Mouse (Mus musculus): Measurements from ENCODE around the gene Srbd1.

Srbd1 gene

DNA sequence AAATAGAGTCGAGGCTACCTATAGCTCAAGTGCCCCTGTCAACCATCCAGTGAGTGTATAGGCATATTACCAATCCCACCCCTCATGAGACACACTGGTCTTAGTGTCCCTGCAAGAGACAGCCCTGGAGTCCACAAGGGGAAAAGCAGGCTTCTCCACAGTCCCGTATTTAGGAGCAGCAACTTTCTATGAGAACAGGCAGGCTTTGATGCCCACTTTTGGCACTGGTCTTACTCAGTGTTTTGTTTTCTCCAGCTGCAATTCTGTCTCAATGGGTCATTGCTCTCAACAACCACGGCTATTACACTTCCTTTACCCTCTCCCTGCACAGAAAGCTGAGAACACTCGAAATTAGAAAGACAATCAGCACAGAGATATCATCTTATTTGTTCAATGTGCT lies 157.4 kb downstream of the Srbd1 start:
- no peak for TF ChIP-seq GATA4 (IDR thresholded peaks at IDR 0.05; ENCODE audit: insufficient replicate concordance, low read length)

DNA sequence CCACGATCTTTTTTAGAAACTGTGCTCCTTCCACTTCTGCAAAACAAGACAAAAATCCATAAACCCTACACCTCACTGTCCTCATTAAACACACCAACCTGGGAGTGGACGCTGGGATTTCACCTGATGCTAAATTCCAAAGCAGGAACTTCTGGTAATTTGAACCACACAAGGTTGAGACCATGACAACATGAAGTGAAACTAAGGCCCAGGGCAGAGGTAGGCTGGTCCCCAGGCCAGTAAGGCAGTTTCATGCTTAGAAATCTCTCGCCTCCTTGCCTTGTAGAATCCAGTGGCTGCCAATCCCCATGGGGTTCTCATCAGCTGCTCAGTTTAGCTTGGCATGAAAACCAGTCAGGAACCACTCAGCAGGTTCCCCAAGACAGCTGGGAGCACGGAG lies 158.4 kb downstream of the Srbd1 start:
- no peak for TF ChIP-seq GATA4 (IDR thresholded peaks at IDR 0.05; ENCODE audit: insufficient replicate concordance, low read length)

DNA sequence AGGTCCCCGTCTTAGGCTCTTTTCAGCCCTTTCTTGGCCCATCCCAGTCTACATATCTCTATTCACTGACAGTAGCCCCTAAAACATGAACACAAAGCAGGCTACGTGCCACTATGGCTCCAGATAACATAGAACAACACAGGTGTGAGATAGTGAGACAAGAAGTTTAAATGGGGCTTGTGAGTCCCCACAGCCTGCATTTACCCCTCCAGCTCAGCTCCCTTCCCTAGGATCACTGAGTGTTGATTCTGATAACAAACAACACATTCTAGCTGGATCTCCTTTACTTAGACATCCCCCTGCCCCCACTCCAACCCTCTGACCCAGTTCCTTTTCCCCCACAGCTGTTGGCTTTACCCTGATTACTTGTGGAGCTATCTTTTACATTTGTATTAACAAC lies 158.8 kb downstream of the Srbd1 start:
- no peak for TF ChIP-seq GATA4 (IDR thresholded peaks at IDR 0.05; ENCODE audit: insufficient replicate concordance, low read length)

DNA sequence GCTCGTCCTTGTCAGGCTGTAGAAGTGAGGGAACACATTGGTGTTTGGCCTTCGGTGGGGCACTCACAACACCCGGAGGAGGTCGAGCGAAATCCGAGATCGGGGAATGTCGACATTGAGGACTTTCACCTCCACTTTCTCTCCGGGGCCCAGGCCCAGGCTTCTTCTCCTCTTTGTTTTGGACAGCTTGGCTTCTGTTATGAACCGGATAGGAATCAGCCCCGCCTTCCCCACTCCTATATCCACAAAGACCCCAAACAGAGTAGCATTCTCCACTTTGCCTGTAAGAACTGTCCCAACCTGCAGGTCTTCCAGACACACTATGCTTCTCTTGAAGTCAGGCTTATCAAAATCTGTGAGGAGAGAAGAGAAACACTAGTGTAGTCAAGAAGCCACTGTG lies 159.8 kb downstream of the Srbd1 start:
- no peak for TF ChIP-seq GATA4 (IDR thresholded peaks at IDR 0.05; ENCODE audit: insufficient replicate concordance, low read length)

DNA sequence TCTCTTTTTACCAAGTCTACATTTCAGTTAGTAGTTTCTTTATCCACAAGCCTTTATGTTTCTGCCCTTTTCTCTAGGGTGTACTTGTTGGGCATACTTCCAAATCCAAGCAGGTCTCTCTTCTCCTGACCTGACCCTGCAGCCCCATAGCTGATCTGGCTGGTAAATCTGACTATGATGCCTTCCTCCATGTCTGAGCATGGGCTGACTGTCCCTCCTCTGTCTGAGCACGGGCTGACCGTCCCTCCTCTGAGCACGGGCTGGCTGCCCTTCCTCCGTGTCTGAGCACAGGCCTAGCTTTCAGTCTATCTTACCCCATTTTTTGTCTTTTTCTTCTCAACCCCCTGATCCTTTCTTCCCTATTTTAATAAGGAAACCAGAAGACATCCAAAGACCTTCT lies 162.7 kb downstream of the Srbd1 start:
- TF ChIP-seq GATA4 (IDR thresholded peaks at IDR 0.05; ENCODE audit: insufficient replicate concordance, low read length) = no peak

DNA sequence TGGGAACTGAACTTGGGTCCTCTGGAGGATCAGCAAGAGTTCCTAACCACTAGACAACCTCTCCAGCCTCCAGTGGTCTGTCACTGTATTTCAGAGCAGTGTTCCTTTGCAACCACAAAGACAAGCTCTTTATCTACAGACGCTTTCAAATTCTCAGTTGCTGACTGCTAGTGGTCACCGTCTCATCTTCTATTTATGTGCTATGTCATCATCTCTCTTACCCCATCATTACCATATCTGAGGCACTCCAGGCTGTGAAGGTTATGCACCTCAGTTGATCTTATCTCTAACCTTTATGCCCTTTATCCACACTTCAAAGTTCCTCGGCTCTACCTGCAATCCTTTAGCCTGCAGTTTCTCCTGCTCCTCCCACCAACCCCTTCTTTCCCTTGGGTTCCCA lies 163.1 kb downstream of the Srbd1 start:
- no peak for TF ChIP-seq GATA4 (IDR thresholded peaks at IDR 0.05; ENCODE audit: insufficient replicate concordance, low read length)

DNA sequence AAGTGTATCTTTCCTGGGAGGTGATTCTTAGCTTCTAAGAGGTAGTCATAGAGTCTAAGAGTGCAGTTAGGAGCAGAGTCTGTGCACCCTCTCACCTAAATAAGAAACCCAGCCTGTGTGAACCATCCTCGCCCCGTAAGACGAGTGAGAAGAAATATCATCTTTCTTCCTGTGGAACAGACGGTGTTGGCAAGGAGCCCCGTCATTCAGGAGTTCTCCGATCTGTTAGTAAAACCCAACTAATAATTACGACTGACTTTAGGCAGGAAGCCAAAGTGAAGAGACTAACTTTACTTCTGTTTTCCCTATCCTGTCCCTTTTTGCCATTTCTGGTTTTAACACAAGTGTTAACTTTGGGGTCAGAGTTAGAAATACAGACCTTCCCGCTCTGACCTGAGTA lies 166.1 kb downstream of the Srbd1 start:
- no peak for TF ChIP-seq GATA4 (IDR thresholded peaks at IDR 0.05; ENCODE audit: insufficient replicate concordance, low read length)

DNA sequence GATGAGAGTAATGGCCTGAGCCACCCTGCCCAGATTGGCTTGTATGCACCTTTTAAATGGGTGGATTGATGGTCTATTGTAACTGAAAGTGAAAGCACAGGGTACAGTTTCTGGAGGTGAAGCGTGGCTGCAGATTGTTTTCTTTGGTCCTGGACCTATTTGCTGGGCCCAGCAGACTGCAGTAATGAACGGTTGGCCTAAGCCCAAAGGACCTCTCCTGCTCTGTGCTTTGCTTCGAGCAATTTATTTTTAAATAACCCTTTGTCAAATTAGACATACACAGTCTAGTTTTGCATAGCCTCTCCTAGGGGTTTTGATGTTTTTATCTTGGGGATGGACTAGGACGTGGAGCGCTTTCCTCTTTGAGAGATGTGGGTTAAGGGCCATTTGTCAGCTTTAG lies 169.9 kb downstream of the Srbd1 start:
- TF ChIP-seq GATA4 (IDR thresholded peaks at IDR 0.05; ENCODE audit: insufficient replicate concordance, low read length) = no peak

DNA sequence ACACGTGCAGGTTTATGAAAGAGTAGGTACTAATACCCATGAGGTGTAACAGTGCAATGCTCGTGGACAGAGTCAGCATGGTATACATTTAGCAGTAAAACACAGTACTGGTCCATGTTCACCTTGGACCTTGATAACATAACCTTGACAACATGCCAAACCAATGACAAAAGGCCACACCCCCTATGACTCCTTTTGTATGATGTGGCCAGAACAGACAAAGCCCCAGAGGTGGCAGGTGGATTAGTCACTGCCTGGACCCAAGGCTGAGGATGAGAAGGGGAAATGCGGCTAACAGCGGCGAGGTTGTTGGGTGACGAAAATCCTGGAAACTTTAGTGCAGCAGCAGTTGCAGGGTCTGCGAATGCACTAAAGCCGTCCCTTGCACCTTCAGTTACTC lies 170.4 kb downstream of the Srbd1 start:
- TF ChIP-seq GATA4 (IDR thresholded peaks at IDR 0.05; ENCODE audit: insufficient replicate concordance, low read length) = no peak

DNA sequence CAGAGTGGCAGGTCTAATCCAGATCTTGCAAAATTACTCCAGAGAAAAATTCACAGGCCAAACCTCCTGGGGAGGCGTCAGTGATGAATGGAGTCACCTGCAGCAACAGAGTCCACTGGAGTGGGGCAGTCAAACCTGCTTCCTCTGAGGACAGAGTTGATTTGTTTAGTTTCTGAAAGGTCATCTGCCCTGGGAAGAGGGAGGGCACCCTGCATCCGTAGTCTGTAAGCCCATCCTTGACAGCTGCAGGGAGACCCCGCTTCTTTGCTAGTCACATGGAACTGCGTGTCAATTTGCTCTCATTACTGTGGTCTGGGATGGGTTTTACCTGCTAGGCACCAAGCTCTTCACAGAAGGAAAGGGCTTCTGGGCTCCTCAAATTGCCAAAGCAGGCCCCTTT lies 173.9 kb downstream of the Srbd1 start:
- TF ChIP-seq GATA4 (IDR thresholded peaks at IDR 0.05; ENCODE audit: insufficient replicate concordance, low read length) = no peak

DNA sequence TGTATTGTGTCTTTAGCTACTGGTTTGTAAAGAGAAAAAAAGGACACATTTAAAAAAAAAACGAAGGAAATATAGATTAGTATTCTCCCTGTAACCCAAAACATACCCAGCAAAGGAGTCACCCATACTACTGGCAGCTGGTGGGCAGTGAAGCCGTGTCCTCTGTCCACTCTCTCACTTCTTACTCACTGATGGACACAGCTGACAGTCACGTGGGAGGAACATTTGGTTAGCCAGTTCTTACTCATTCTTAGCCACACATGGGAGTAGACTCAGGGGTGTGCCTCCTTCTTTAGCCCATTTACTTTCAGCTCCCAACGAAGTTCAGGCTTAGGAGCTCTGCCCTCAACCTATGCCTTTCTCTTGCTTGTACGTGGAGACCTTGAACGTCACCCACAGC lies 183.3 kb downstream of the Srbd1 start:
- no peak for TF ChIP-seq GATA4 (IDR thresholded peaks at IDR 0.05; ENCODE audit: insufficient replicate concordance, low read length)

DNA sequence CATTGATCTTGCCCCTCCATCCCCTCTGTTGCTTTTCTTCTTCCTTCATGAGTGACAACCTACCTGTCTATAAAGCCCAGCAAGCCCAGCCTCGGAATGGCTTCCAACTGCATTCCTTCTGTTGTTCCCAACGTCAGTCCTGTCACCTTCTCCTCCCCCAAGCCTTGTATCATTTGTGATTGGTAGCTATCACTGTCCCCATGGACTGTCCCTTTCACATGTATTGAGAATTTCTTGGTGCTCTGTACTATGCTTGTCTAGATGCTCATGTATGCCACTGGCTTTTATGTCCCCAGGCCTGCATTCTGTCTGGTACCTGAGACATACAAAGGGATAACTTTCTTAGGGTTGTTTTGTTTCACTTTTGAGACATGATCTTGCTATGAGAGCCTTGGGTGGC lies 193.2 kb downstream of the Srbd1 start:
- TF ChIP-seq GATA4 (IDR thresholded peaks at IDR 0.05; ENCODE audit: insufficient replicate concordance, low read length) = no peak

DNA sequence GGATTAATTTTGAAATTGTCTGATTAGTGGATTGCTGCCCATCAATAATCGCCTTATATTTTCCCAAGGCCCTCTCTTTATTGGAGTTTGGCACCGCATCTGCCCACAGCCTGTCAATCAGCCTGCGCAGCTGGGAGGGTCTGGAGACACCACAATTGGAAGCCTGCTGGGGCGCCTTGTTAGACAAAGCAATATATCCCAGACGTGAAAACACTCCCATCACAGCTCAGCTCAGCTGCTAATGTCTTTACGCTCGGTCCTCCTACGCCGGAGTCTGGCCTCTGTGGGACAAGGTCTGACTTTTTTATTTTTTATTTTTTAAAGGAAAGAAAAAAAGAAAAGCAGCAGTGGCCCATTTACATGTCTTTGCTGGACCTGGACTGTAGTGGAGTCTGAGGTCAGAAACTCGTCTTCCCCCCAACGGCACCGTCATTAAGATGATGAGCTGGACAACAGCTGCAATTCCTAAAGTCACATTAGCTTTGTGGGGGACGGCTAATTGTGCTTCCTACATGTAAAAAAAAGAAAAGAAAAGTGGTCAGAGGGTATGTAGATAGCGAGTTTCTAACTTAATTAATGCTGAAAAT lies 195.0 kb downstream of the Srbd1 start:
- TF ChIP-seq GATA4 (IDR thresholded peaks at IDR 0.05; ENCODE audit: insufficient replicate concordance, low read length) = no peak

DNA sequence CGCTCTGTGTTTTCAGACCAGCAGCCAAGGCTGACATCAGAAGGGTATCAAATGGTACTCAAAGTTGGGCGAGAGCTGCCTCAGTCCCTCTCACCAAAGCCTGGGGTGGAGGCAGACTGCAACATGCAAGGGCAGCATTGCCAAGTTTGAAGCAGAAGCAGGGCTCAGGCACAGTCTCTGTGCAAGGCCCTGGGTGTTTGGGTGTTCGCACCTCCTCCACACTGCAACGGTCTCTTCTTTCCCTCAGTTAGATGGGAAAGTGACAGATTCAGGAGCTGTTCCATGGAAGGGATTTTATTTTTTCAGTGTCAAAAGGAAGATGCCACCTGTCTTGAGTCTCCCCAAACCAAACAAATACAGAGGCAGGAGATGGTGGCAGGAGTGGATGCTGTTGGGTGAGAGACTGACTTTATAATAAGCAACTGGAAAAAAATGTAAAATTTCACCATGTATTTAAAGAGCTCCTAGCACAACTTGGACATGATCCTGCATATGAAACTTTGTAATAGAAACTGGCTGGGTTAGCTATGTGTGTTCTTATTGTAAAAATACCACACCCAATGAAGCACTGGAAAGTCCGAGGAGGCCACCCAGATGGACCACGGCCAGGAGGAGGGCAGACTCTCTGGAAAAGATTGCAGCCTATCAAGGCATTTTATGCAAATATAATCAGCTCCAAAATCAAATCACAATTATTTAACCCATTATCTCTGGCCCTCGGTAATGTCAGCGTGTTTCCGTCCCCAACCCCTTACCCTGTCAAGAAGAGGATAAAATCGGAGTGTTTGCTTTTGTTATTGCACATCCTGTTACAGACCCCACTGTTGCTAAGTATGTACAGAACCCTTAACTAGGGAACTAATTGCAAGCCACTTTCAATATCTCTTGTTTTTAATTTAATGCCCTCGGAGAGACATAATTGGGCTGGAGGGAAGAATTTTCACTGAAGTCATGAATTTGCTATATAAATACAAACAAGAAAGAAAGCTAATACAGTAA lies 195.8 kb downstream of the Srbd1 start:
- no peak for TF ChIP-seq GATA4 (IDR thresholded peaks at IDR 0.05; ENCODE audit: insufficient replicate concordance, low read length)

DNA sequence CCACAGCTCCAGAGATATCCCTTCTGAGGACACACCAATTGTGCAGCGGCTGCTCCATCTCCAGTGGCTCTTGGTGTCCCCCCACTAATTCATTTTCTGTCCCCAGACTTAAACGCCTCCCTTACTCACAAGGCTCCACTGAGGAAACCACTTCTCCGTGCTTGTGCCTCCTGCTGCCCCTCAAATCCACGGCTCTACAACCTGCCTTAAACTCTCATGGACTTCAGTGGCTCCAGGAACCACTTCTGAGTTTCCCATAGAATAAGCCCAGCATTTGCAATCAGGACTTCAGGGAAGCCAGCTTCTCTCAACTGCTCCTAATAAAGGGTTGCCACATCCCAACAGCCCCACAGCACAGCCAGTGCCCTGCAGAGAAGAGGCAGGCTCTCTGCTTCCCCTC lies 200.2 kb downstream of the Srbd1 start:
- no peak for TF ChIP-seq GATA4 (IDR thresholded peaks at IDR 0.05; ENCODE audit: insufficient replicate concordance, low read length)

DNA sequence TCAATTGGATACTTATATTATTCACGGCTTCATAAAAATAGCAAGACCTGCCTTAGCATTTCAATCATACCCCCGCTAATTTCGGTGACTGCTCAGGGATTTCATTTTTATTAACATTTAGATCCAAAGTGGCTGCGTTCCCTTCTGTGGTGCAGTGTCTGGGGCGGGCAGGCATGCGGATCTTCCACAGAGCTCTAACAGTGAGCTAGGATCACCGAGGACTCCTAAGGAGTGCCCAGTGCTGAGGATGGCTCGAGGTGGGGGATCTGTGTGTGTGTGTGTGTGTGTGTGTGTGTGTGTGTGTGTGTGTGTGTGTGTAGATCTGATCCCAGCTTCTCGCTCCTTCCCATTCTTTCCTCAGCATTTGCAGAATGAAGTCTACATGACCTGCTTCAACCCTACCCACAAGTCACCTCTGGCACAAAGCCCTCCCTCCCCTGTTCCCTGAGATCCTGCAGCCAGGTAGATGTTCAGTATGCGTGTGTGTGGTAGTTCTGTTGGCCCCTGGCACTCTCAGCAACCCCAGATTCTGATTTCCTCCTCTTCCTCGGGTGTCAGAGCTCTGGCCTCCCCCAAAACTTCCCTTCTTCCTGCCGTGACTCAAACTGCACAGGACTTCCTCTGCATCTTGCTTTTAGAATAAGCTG lies 200.9 kb downstream of the Srbd1 start:
- TF ChIP-seq GATA4 (IDR thresholded peaks at IDR 0.05; ENCODE audit: insufficient replicate concordance, low read length) = no peak

All from liver, adult (tissue).